Mouse (Mus musculus): ENCODE measurements at regions not wholly inside any gene's neighbourhood (a gene's known extent, or its start where the extent isn't known, plus 50 kb on each side); places are given as distances from the start of the nearest gene placed in this dataset.

DNA sequence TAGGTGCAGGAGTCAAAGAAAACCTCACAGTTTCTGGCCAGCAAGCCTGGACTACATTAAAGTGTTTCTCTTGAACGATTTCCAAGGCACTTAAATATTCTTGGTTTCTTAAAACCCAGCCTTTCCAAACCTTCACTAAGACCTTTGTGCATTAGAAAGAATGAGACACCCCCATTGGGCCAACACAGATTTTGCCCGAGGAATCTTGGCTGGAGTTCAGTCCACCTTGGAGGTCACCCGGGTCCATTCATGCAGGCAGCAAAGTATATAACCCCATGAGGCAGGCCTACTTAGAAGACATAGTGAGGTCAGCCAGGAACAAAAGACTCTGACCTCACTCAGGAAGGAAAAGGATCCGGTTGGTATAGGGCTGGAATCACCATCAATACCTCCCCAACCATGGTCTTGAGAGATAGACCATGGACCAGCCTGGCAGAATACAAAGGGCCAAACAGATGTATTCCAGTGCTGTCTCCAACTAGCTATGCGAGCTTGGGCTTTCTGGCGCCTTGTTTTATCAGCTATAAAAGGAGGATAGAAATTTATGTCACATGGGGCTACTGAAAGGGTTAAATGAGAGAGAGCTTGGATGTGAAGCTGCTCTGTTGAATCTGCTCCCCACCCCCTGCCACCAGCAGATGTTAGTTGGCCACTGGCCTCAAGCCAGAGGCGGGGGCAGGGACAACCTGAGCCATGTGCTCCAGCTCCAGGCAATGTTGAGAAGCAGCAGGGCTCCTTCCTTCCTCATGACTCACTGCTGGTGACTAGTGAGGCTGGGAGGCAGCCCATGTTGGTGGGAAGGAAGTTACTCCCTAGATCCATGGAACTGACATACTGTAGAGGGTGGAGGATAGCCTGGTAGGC lies 181.9 kb upstream of the Ncam1 start:
- DNase-seq (ENCODE audit: low spot score, missing footprints), result no peak
- no peak overlapping the region for H3K4me3 ChIP-seq (ENCODE audit: low read depth, low read length)
- H3K9ac ChIP-seq (ENCODE audit: low read length), result no peak overlapping the region
- no peaks in the 10 kb centered on the region for H3K36me3 ChIP-seq (ENCODE audit: control insufficient read depth, insufficient read depth, low read length)
- H3K4me1 ChIP-seq (ENCODE audit: control insufficient read depth, insufficient read depth, low read length), result no peaks in the 10 kb centered on the region
- H3K4me2 ChIP-seq, result no peak overlapping the region
- no peaks in the 10 kb centered on the region for H3K27me3 ChIP-seq (ENCODE audit: control insufficient read depth, insufficient read depth, low read length)
- ATAC-seq (ENCODE audit: low FRiP score), result no peak
- H3K27ac ChIP-seq (ENCODE audit: low read depth, low read length), result no peak overlapping the region
- WGBS, result 61% methylated on average over 7 of the region's 7 CpGs
- no peaks in the 10 kb centered on the region for H3K9me3 ChIP-seq (ENCODE audit: control insufficient read depth, low read length)

DNA sequence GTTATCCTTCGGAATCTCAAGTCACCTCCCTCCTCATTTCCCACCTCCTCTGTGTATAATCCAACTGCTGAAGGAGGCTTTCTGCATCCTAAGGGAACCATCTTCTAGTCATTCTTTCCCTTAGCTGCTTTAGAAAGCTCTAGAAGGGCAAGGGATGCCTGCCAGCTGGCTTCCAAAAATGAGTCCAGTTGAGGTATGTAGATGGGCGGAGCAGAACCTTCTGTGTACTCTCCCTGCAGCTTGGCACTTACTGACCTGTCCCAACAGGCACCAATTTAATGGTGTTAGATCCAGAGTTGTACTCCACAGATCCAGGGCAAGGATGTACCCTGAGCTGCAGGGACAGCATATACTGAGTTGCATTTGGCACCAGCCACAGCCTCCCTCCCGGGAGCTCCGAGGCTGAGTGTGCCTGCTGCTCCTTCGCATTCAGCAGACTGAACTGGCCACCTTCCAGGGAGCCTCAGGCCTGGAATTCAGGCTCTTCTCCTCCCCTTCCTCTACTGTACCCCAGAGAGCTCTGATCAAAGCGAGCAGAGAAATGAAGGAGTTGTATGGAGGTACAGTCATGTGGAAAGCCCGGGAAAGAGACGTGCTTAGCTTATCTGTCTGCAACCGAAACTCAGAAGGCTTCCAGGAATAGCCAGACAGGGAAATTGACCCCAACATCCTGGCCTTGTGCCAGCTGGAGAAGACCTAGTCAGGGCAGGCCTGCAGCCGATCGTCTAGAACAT lies 177.4 kb upstream of the Ncam1 start:
- WGBS, result 82% methylated on average over 11 of the region's 11 CpGs
- H3K9me3 ChIP-seq (ENCODE audit: control insufficient read depth, low read length), result no peaks in the 10 kb centered on the region
- no peaks in the 10 kb centered on the region for H3K36me3 ChIP-seq (ENCODE audit: control insufficient read depth, insufficient read depth, low read length)
- no peaks in the 10 kb centered on the region for H3K4me1 ChIP-seq (ENCODE audit: control insufficient read depth, insufficient read depth, low read length)
- ATAC-seq (ENCODE audit: low FRiP score), result no peak
- no peaks in the 10 kb centered on the region for H3K27me3 ChIP-seq (ENCODE audit: control insufficient read depth, insufficient read depth, low read length)
- H3K9ac ChIP-seq (ENCODE audit: low read length), result no peak overlapping the region
- H3K4me3 ChIP-seq (ENCODE audit: low read depth, low read length), result no peak overlapping the region
- no peak overlapping the region for H3K27ac ChIP-seq (ENCODE audit: low read depth, low read length)
- DNase-seq (ENCODE audit: low spot score, missing footprints), result no peak
- no peak overlapping the region for H3K4me2 ChIP-seq

DNA sequence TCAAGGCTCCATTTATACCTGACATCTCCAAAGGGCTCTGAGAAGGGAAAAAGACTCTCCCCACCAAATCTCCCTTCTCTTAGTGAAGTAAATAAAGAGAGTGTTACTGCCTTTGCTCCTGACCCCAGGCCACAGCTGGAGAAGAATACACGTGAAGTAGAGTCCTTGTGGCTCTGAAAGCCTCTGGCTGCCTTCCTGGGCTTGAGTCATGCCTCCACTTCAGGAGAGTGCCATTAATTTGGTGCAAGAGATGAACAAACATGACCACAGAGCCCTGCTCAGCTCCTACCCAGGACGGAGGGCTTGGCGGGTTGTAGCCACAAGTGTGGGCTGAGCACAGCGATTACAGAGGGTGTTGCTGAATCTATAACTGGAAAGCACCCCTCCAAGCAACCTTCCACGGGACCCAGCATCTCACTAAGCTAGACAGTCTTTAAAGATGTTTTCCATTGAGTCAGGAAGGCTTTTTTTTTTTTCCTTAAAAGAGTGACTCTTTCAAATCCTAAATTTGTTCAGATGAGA lies 175.3 kb upstream of the Ncam1 start:
- Histone ChIP-seq H3K9ac (ENCODE audit: low read length) (no peak overlapping the region), H3K4me1 (ENCODE audit: control insufficient read depth, insufficient read depth, low read length) (no peaks in the 10 kb centered on the region), H3K36me3 (ENCODE audit: control insufficient read depth, insufficient read depth, low read length) (no peaks in the 10 kb centered on the region), H3K9me3 (ENCODE audit: control insufficient read depth, low read length) (no peaks in the 10 kb centered on the region), H3K4me2 (no peak overlapping the region), H3K27me3 (ENCODE audit: control insufficient read depth, insufficient read depth, low read length) (no peaks in the 10 kb centered on the region), H3K27ac (ENCODE audit: low read depth, low read length) (no peak overlapping the region), H3K4me3 (ENCODE audit: low read depth, low read length) (no peak overlapping the region)
- ATAC-seq (ENCODE audit: low FRiP score) (no peak), DNase-seq (ENCODE audit: low spot score, missing footprints) (no peak)
- WGBS, result 82% methylated on average over 5 of the region's 5 CpGs

DNA sequence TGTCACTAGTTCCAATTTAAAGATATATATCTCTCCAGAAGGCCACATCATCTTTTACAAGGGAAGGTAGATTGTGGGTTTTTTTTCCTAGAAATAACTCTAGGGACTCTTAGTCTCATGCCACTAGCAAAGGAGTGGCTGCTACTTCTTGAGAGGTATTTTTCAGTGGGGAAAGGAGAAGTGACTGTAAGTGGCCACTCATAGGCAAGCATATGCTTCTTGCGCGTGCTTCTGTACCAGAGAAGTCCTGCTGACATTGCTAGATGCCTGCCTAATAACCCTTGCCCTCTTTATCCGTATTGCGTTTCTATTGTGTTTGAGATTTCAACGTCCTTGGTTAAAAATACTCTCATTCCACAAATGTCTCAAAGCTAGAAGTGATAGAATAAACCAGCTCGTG lies 170.7 kb upstream of the Ncam1 start:
- no peak overlapping the region for H3K27ac ChIP-seq (ENCODE audit: low read depth, low read length)
- DNase-seq (ENCODE audit: low spot score, missing footprints), result no peak
- H3K4me3 ChIP-seq (ENCODE audit: low read depth, low read length), result no peak overlapping the region
- no peaks in the 10 kb centered on the region for H3K9me3 ChIP-seq (ENCODE audit: control insufficient read depth, low read length)
- ATAC-seq (ENCODE audit: low FRiP score), result no peak
- no peaks in the 10 kb centered on the region for H3K27me3 ChIP-seq (ENCODE audit: control insufficient read depth, insufficient read depth, low read length)
- no peak overlapping the region for H3K4me2 ChIP-seq
- WGBS, result 88% methylated on average over 6 of the region's 6 CpGs
- no peaks in the 10 kb centered on the region for H3K4me1 ChIP-seq (ENCODE audit: control insufficient read depth, insufficient read depth, low read length)
- no peak overlapping the region for H3K9ac ChIP-seq (ENCODE audit: low read length)
- H3K36me3 ChIP-seq (ENCODE audit: control insufficient read depth, insufficient read depth, low read length), result no peaks in the 10 kb centered on the region

DNA sequence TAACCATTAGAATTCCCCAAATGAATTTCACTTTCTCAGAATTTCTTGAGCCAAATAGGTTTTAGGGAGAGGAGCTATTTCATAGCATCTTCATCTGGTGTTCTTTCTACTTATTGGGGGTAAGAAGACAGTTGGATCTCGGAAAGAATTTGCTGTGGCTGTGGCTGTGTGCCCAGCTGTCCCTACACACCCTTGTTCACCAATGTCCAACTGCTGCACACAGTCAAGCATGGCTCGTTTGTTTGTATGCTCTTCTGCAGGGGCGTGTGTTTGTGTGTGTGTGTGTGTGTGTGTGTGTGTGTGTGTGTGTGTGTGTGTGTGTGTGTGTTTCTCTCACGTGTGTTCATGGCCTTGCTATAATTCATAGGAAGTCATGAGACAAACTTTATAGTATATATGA lies 165.9 kb upstream of the Ncam1 start:
- Histone ChIP-seq H3K9me3 (ENCODE audit: control insufficient read depth, low read length) (no peaks in the 10 kb centered on the region), H3K4me1 (ENCODE audit: control insufficient read depth, insufficient read depth, low read length) (peaks cover 22% of the 10 kb centered on the region), H3K27ac (ENCODE audit: low read depth, low read length) (no peak overlapping the region), H3K9ac (ENCODE audit: low read length) (no peak overlapping the region), H3K36me3 (ENCODE audit: control insufficient read depth, insufficient read depth, low read length) (no peaks in the 10 kb centered on the region), H3K4me3 (ENCODE audit: low read depth, low read length) (no peak overlapping the region), H3K4me2 (no peak overlapping the region), H3K27me3 (ENCODE audit: control insufficient read depth, insufficient read depth, low read length) (no peaks in the 10 kb centered on the region)
- DNase-seq (ENCODE audit: low spot score, missing footprints) (peak; percentile 78), ATAC-seq (ENCODE audit: low FRiP score) (no peak)
- WGBS, result 83% methylated on average over 4 of the region's 4 CpGs

DNA sequence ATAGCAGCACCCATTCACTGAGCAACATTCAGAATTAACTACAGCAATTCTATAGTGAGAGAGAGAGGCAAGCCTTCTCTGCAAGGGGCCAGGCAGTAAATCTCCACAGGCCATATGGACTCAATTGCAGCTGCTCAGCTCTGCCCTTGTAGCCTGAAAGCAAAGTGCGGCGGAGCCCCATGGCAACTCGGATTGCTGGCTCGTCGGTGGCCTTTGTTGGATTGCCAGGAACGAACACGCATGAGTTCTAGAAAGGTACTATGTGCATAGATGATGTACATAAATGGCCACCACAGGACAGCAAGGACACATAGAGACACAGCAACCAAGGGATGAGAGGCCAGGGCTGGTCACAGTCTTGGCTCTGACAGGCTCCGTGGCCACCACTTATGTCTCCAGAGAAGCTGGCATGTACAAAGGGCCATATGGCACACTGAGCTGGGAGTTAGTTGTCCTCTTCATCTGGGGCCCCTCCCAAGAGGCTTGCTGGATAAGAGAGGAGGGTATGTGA lies 163.9 kb upstream of the Ncam1 start:
- Histone ChIP-seq H3K36me3 (ENCODE audit: control insufficient read depth, insufficient read depth, low read length) (no peaks in the 10 kb centered on the region), H3K4me3 (ENCODE audit: low read depth, low read length) (no peak overlapping the region), H3K27ac (ENCODE audit: low read depth, low read length) (peak overlapping the region; percentile 37), H3K9ac (ENCODE audit: low read length) (no peak overlapping the region), H3K4me2 (no peak overlapping the region), H3K27me3 (ENCODE audit: control insufficient read depth, insufficient read depth, low read length) (no peaks in the 10 kb centered on the region), H3K9me3 (ENCODE audit: control insufficient read depth, low read length) (no peaks in the 10 kb centered on the region), H3K4me1 (ENCODE audit: control insufficient read depth, insufficient read depth, low read length) (peaks cover 22% of the 10 kb centered on the region)
- WGBS, result 41% methylated on average over 8 of the region's 8 CpGs
- ATAC-seq (ENCODE audit: low FRiP score), result peak; percentile 59; the same call in 1 of the 2 replicates
- DNase-seq (ENCODE audit: low spot score, missing footprints), result peak; percentile 92

DNA sequence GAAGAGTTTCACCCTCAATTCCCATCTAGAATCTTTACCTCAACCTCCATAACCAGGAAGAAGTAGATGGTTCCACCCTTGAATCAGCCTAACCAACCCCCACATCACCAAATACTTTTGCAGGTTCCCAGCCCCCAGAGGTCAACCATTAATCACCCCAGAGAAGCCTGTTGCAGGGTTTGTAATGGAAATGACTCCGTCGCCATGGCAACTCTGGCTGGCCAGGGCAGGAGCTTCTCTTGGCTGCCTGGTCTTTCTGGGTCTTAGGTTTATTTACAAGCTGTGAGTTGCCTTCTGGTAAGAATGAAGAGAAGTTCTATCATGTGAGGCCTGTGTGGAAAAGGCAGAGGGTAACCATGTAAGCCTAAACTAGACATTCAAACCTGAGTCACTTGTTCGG lies 163.2 kb upstream of the Ncam1 start:
- H3K4me1 ChIP-seq (ENCODE audit: control insufficient read depth, insufficient read depth, low read length), result peaks cover 22% of the 10 kb centered on the region
- H3K9ac ChIP-seq (ENCODE audit: low read length), result no peak overlapping the region
- H3K36me3 ChIP-seq (ENCODE audit: control insufficient read depth, insufficient read depth, low read length), result no peaks in the 10 kb centered on the region
- no peaks in the 10 kb centered on the region for H3K27me3 ChIP-seq (ENCODE audit: control insufficient read depth, insufficient read depth, low read length)
- peak overlapping the region; percentile 37 for H3K27ac ChIP-seq (ENCODE audit: low read depth, low read length)
- ATAC-seq (ENCODE audit: low FRiP score) (peak; percentile 75; the same call in 1 of the 2 replicates), DNase-seq (ENCODE audit: low spot score, missing footprints) (peak; percentile 91)
- no peaks in the 10 kb centered on the region for H3K9me3 ChIP-seq (ENCODE audit: control insufficient read depth, low read length)
- 9% methylated on average over 3 of the region's 3 CpGs for WGBS
- H3K4me2 ChIP-seq, result no peak overlapping the region
- no peak overlapping the region for H3K4me3 ChIP-seq (ENCODE audit: low read depth, low read length)

DNA sequence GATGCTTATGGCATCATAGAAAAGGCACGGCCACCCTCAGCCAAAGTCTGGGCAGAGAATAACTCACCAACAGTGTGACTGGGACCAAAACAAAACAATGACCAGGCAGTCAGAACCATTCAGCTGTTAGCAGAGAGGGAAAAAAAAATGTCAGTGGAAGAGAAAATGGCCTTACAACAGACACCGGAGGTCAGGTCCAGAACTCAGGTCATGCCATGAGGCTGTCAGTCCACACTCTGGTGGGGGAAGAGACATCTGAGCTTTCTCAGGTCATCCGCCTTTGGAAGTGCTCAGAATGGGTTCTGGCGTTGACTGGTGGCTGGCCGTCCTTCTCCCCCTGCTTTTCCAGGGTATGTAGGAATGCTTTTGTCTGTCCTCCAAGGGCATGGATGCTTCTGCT lies 162.6 kb upstream of the Ncam1 start:
- DNase-seq (ENCODE audit: low spot score, missing footprints), result peak; percentile 84
- Histone ChIP-seq H3K9ac (ENCODE audit: low read length) (no peak overlapping the region), H3K4me1 (ENCODE audit: control insufficient read depth, insufficient read depth, low read length) (peaks cover 22% of the 10 kb centered on the region), H3K4me2 (no peak overlapping the region), H3K27me3 (ENCODE audit: control insufficient read depth, insufficient read depth, low read length) (no peaks in the 10 kb centered on the region), H3K36me3 (ENCODE audit: control insufficient read depth, insufficient read depth, low read length) (no peaks in the 10 kb centered on the region), H3K27ac (ENCODE audit: low read depth, low read length) (no peak overlapping the region), H3K4me3 (ENCODE audit: low read depth, low read length) (no peak overlapping the region), H3K9me3 (ENCODE audit: control insufficient read depth, low read length) (no peaks in the 10 kb centered on the region)
- 52% methylated on average over 5 of the region's 5 CpGs for WGBS
- ATAC-seq (ENCODE audit: low FRiP score), result no peak

DNA sequence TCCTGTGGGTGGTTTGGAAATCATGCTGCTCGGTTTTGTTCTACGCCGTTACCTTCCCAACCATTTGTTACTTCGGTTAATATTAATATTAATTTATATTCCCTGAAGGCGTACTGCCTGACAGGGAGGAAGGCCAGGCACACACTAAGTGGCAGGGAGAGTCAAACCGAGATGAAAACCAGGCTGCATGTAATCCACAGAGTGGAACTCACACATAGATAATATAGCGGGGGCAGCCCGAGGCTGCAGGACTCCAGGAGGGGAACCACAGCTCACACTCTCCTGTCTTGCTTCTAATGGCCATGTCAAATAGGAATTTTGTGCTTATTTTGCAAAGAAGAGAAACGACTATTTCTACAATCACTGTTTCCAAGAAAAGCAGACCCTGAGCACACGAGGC lies 161.3 kb upstream of the Ncam1 start:
- no peaks in the 10 kb centered on the region for H3K9me3 ChIP-seq (ENCODE audit: control insufficient read depth, low read length)
- H3K4me3 ChIP-seq (ENCODE audit: low read depth, low read length), result no peak overlapping the region
- ATAC-seq (ENCODE audit: low FRiP score) (no peak), DNase-seq (ENCODE audit: low spot score, missing footprints) (no peak)
- H3K4me1 ChIP-seq (ENCODE audit: control insufficient read depth, insufficient read depth, low read length), result peaks cover 22% of the 10 kb centered on the region
- H3K27me3 ChIP-seq (ENCODE audit: control insufficient read depth, insufficient read depth, low read length), result no peaks in the 10 kb centered on the region
- H3K36me3 ChIP-seq (ENCODE audit: control insufficient read depth, insufficient read depth, low read length), result no peaks in the 10 kb centered on the region
- no peak overlapping the region for H3K4me2 ChIP-seq
- H3K9ac ChIP-seq (ENCODE audit: low read length), result no peak overlapping the region
- H3K27ac ChIP-seq (ENCODE audit: low read depth, low read length), result no peak overlapping the region
- WGBS, result 81% methylated on average over 10 of the region's 10 CpGs

All from midbrain, embryonic 11.5 days (tissue).